ENCODE assay signal across 9 mouse cellular contexts in the genomic region with DNA sequence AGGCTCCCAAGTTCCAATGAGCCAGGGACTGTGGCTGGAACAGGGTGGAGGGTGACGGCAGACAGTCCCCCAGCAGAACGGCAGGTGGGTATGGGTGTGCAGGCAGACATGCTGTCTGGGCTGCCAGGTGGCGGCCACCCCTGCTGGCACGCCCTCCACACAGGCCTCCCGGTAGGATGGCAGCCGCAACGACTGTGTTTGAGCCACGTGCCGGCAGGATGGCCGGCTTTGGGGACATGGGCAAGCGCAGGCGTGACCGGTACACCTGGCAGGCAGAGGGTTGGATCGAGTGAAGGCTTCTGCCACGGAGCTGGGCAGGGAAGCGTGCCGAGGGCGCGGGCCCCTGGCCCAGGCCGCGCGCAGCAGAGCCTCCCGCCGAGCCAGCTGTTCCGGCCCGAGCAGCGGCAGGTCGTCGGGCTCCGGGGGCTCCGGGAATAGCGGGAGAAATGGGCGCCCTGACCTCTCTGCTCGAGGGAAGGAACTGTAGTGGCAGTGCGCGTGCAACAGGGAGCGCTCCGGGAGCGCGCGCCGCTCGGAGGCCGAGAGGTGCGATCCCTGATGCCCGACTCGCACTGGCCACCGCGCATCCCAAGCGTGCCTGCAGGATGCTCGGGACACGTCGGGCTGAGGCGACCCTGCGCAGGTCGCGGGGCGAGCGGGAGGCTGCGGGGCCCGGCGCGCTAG. TPM values are rescaled to one million over a fixed set of nuclear protein-coding genes. Genes with fewer than 3 reads are reported as not detected.
A peak's percentile ranks its signal among the peaks of the same experiment; 100 is the strongest.
DNase-seq lines count a peak whose midpoint lies in the region; ATAC-seq and TF ChIP-seq lines count a peak whose summit lies in the region.
"Had no signal": no experiment of that assay in that cellular context is flagged by ENCODE, and none has a peak within 500 bp of the region (broad histone marks: within the 10 kb centered on the region; RNA-seq: fewer than 3 reads in every experiment).

No protein-coding gene starts in this region.

- no peak overlapping the region for H3K27ac ChIP-seq in heart, embryonic 14.5 days (replicated peaks in 1 of 2; ENCODE audit: control insufficient read depth in 1 of 2, insufficient read depth in 1 of 2, low read depth in 2 of 2, low read length in 2 of 2)
- no peak overlapping the region for H3K27ac ChIP-seq in heart, postnatal 0 days (ENCODE audit: low read depth)
- H3K27ac ChIP-seq in liver, postnatal 0 days (ENCODE audit: low read depth): no peak overlapping the region
- H3K27ac ChIP-seq: macrophage had no signal

- TF ChIP-seq EP300 in heart, postnatal 0 days (IDR thresholded peaks at IDR 0.05; ENCODE audit: low read depth): no peak
- no peak for TF ChIP-seq EP300 in liver, postnatal 0 days (IDR thresholded peaks at IDR 0.05; ENCODE audit: low read depth)

- H3K36me3 ChIP-seq in heart, embryonic 14.5 days (ENCODE audit: control insufficient read depth, insufficient read depth, low read length): no peaks in the 10 kb centered on the region
- H3K36me3 ChIP-seq in heart, postnatal 0 days (replicated peaks; ENCODE audit: control insufficient read depth, insufficient read depth, low read length): peaks cover 7% of the 10 kb centered on the region; the same call in 1 of the 2 replicates
- H3K36me3 ChIP-seq in liver, postnatal 0 days (replicated peaks; ENCODE audit: insufficient read depth, low read length): no peaks in the 10 kb centered on the region

- H3K27me3 ChIP-seq in heart, embryonic 14.5 days (ENCODE audit: control insufficient read depth, insufficient read depth, low read length): peaks cover 84% of the 10 kb centered on the region
- H3K27me3 ChIP-seq in heart, postnatal 0 days (ENCODE audit: control insufficient read depth, insufficient read depth, low read length): peaks cover 79% of the 10 kb centered on the region
- H3K27me3 ChIP-seq in liver, postnatal 0 days (ENCODE audit: insufficient read depth, low read length): peaks cover 48% of the 10 kb centered on the region

- peak; percentile 10; the same call in 1 of the 2 replicates for TF ChIP-seq CTCF in heart, postnatal 0 days (IDR thresholded peaks at IDR 0.05; ENCODE audit: low read depth)
- peak; percentile 43; the same call in 1 of the 2 replicates for TF ChIP-seq CTCF in liver, postnatal 0 days (IDR thresholded peaks at IDR 0.05; ENCODE audit: low read depth)

- H3K9me3 ChIP-seq in heart, embryonic 14.5 days (ENCODE audit: control insufficient read depth, low read length): no peaks in the 10 kb centered on the region
- no peaks in the 10 kb centered on the region for H3K9me3 ChIP-seq in heart, postnatal 0 days (replicated peaks; ENCODE audit: control insufficient read depth, low read length)
- no peaks in the 10 kb centered on the region for H3K9me3 ChIP-seq in liver, postnatal 0 days (ENCODE audit: low read length)

- WGBS in heart, embryonic 14.5 days: 3% methylated on average over 63 of the region's 63 CpGs
- WGBS in heart, postnatal 0 days: 4% methylated on average over 61 of the region's 63 CpGs
- WGBS in liver, postnatal 0 days (ENCODE audit: insufficient replicate concordance): 4% methylated on average over 57 of the region's 63 CpGs

- no peak for DNase-seq in heart, adult 18-20 months
- peak; percentile 46 for DNase-seq in brain, adult 2 months (ENCODE audit: low read depth, low spot score)
- no peak for DNase-seq in heart, postnatal 0 days (ENCODE audit: low spot score)
- no peak for DNase-seq in liver, postnatal 0 days
- no peak for DNase-seq in spleen, postnatal 10 days (ENCODE audit: low spot score in 2 of 2)
- no peak for DNase-seq in thymus, postnatal 10 days (ENCODE audit: low spot score in 2 of 2)
- no peak for DNase-seq in layer of hippocampus, postnatal 36 days

- H3K4me3 ChIP-seq in heart, embryonic 14.5 days (ENCODE audit: control insufficient read depth in 1 of 2, insufficient read depth in 1 of 2, low read depth in 1 of 2, low read length in 2 of 2): peak overlapping the region; percentile 17 to 43
- H3K4me3 ChIP-seq in heart, postnatal 0 days (ENCODE audit: low read depth, low read length): peak overlapping the region; percentile 42
- H3K4me3 ChIP-seq in liver, postnatal 0 days (ENCODE audit: low read depth, low read length): peak overlapping the region; percentile 37

- ATAC-seq in heart, embryonic 14.5 days (ENCODE audit: insufficient number of reproducible peaks, insufficient read depth, low FRiP score, low read depth): 0 out of 2 replicates have a peak, but pooled peaks have one; percentile 38
- ATAC-seq in heart, postnatal 0 days (ENCODE audit: insufficient read depth, low read depth): 0 out of 2 replicates have a peak, but pooled peaks have one; percentile 14
- peak; percentile 13; the same call in 1 of the 2 replicates for ATAC-seq in liver, postnatal 0 days

- peak overlapping the region; percentile 81 for H3K4me2 ChIP-seq in heart, embryonic 14.5 days (ENCODE audit: low read length)
- peak overlapping the region; percentile 62 for H3K4me2 ChIP-seq in heart, postnatal 0 days (ENCODE audit: low read depth, low read length)
- peak overlapping the region; percentile 57 for H3K4me2 ChIP-seq in liver, postnatal 0 days (ENCODE audit: low read depth, low read length)

- peak overlapping the region; percentile 27 for H3K9ac ChIP-seq in heart, embryonic 14.5 days (ENCODE audit: low read length)
- peak overlapping the region; percentile 21; the same call in 1 of the 2 replicates for H3K9ac ChIP-seq in heart, postnatal 0 days (replicated peaks; ENCODE audit: low read depth, low read length)
- H3K9ac ChIP-seq in liver, postnatal 0 days (replicated peaks): no peak overlapping the region

- peaks cover 0 to 23% of the 10 kb centered on the region in 2 experiments; a peak in 3 of 4 replicates for H3K4me1 ChIP-seq in heart, embryonic 14.5 days (ENCODE audit: control insufficient read depth in 2 of 2, insufficient read depth in 2 of 2, low read length in 2 of 2)
- H3K4me1 ChIP-seq in heart, postnatal 0 days (ENCODE audit: control insufficient read depth, insufficient read depth): 0 out of 2 replicates have a peak, but pooled peaks cover 8% of the 10 kb centered on the region
- H3K4me1 ChIP-seq in liver, postnatal 0 days (ENCODE audit: insufficient read depth): peaks cover 12% of the 10 kb centered on the region; the same call in 1 of the 2 replicates

RNA-seq across cellular contexts. Expression of a gene that starts 17.2 kb away (rescaled TPM):
- polyA plus RNA-seq in heart, embryonic 14.5 days (2014; fragmentation: Nextera tagmentation; extraction: Ambion mirVana): 0.15 TPM in 1 of 2 replicates, not detected in the other
- under 1 TPM; 0.27 to 0.41 TPM for total RNA-seq in heart, adult 18-20 months (2021)
- total RNA-seq in heart, postnatal 0 days (2014; rRNA removed; ENCODE audit: low replicate concordance): 0.15 and 1.6 TPM in 2 replicates
- polyA plus RNA-seq in heart, postnatal 0 days (2015; fragmentation: Nextera tagmentation; extraction: Ambion mirVana): not detected in 2 replicates
- 0.04 and 0.09 TPM in 2 replicates for polyA plus RNA-seq in liver, postnatal 0 days (2015; fragmentation: Nextera tagmentation; extraction: Ambion mirVana)
- 10 to 100 TPM; 43.5 to 50.9 TPM for total RNA-seq in layer of hippocampus, postnatal 36 days (2021)
- polyA plus RNA-seq: macrophage had no signal

RNA-seq across cellular contexts. Expression of a gene that starts 27.0 kb away (rescaled TPM):
- polyA plus RNA-seq in heart, embryonic 14.5 days (2014; fragmentation: Nextera tagmentation; extraction: Ambion mirVana): 9.3 and 9.4 TPM in 2 replicates
- total RNA-seq in heart, adult 18-20 months (2021): 10 to 100 TPM in 1 of 2 experiments, 1 to 10 TPM in 1; 9.8 to 10.1 TPM
- 13.8 and 18.2 TPM in 2 replicates for total RNA-seq in heart, postnatal 0 days (2014; rRNA removed; ENCODE audit: low replicate concordance)
- 9.6 and 10.1 TPM in 2 replicates for polyA plus RNA-seq in heart, postnatal 0 days (2015; fragmentation: Nextera tagmentation; extraction: Ambion mirVana)
- polyA plus RNA-seq in liver, postnatal 0 days (2015; fragmentation: Nextera tagmentation; extraction: Ambion mirVana): 7.0 and 7.3 TPM in 2 replicates
- total RNA-seq in layer of hippocampus, postnatal 36 days (2021): 10 to 100 TPM; 20.9 to 24.2 TPM

RNA-seq across cellular contexts. Expression of a gene that starts 47.6 kb away (rescaled TPM):
- polyA plus RNA-seq in heart, embryonic 14.5 days (2014; fragmentation: Nextera tagmentation; extraction: Ambion mirVana): 0.94 and 1.2 TPM in 2 replicates
- total RNA-seq in heart, adult 18-20 months (2021): 1 to 10 TPM; 2.2 to 2.4 TPM
- total RNA-seq in heart, postnatal 0 days (2014; rRNA removed; ENCODE audit: low replicate concordance): 2.9 and 3.5 TPM in 2 replicates
- polyA plus RNA-seq in heart, postnatal 0 days (2015; fragmentation: Nextera tagmentation; extraction: Ambion mirVana): 0.33 and 0.34 TPM in 2 replicates
- 4.6 and 4.9 TPM in 2 replicates for polyA plus RNA-seq in liver, postnatal 0 days (2015; fragmentation: Nextera tagmentation; extraction: Ambion mirVana)
- total RNA-seq in layer of hippocampus, postnatal 36 days (2021): 10 to 100 TPM; 12.9 to 13.7 TPM

RNA-seq across cellular contexts. Expression of a gene that starts 57.1 kb away (rescaled TPM):
- polyA plus RNA-seq in heart, embryonic 14.5 days (2014; fragmentation: Nextera tagmentation; extraction: Ambion mirVana): not detected in 2 replicates
- total RNA-seq in heart, adult 18-20 months (2021): not detected
- total RNA-seq in heart, postnatal 0 days (2014; rRNA removed; ENCODE audit: low replicate concordance): 0.12 TPM in 1 of 2 replicates, not detected in the other
- not detected in 2 replicates for polyA plus RNA-seq in heart, postnatal 0 days (2015; fragmentation: Nextera tagmentation; extraction: Ambion mirVana)
- polyA plus RNA-seq in liver, postnatal 0 days (2015; fragmentation: Nextera tagmentation; extraction: Ambion mirVana): not detected in 2 replicates
- total RNA-seq in layer of hippocampus, postnatal 36 days (2021): under 1 TPM in 1 of 2 experiments, not detected in 1; 0.52 TPM
- polyA plus RNA-seq: macrophage had no signal

Comparison
In these comparisons a context has a peak if more than half of its experiments do, and no peak if none do; other contexts are left out.
1. RNA of a gene that starts 17.2 kb away (total RNA-seq): 43.5 to 50.9 TPM in layer of hippocampus, postnatal 36 days; 0.15 to 1.6 TPM in heart, postnatal 0 days and 0.27 to 0.41 TPM in heart, adult 18-20 months; every median in the first group is over 10 times any median in the second.
2. Peak in every context shown above with its lines, with median percentiles within 50 percentile points of each other: ATAC-seq, H3K4me2 ChIP-seq and H3K4me3 ChIP-seq.